Mouse (Mus musculus) kidney, embryonic 16.5 days (tissue): ENCODE measurements around the gene Tmem217. TPM values are rescaled to one million over a fixed set of nuclear protein-coding genes. Genes with fewer than 3 reads are reported as not detected.

Experiments
- ATAC-seq: fragments of 200-750 bp; cut with Nextera tagmentation; 2 replicates; pipeline ENCODE4 v1.8.0; 2017; ENCODE audit warnings: moderate TSS enrichment; ENCODE audit not compliant: low FRiP score, low TSS enrichment
- H3K27ac ChIP-seq: fragments of 300-500 bp; sonication (generic); 2 replicates; pipeline ENCODE4 v1.5.1; 2014; ENCODE audit warnings: low read length
- H3K27me3 ChIP-seq: fragments of 300-500 bp; sonication (generic); 2 replicates; pipeline ENCODE4 v1.6.1; 2014; ENCODE audit warnings: low read length, control low read depth, mixed read lengths; ENCODE audit not compliant: insufficient read depth
- H3K36me3 ChIP-seq: fragments of 300-500 bp; sonication (generic); 2 replicates; pipeline ENCODE4 v1.6.1; 2014; ENCODE audit warnings: low read length, control low read depth, mixed read lengths; ENCODE audit not compliant: insufficient read depth
- H3K4me1 ChIP-seq: fragments of 300-500 bp; sonication (generic); 2 replicates; pipeline ENCODE4 v1.6.1; 2014; ENCODE audit warnings: low read length, control low read depth, mixed read lengths; ENCODE audit not compliant: insufficient read depth
- H3K4me2 ChIP-seq: fragments of 300-500 bp; sonication (generic); replicated peaks from 2 replicates; pipeline ENCODE4 v1.6.1; 2014; ENCODE audit warnings: low read depth, low read length
- H3K4me3 ChIP-seq: fragments of 300-500 bp; sonication (generic); 2 replicates; pipeline ENCODE4 v1.5.1; 2014; ENCODE audit warnings: mild to moderate bottlenecking, low read length
- H3K9ac ChIP-seq: fragments of 300-500 bp; sonication (generic); replicated peaks from 2 replicates; pipeline ENCODE4 v1.6.1; 2014; ENCODE audit warnings: low read length
- H3K9me3 ChIP-seq: fragments of 300-500 bp; sonication (generic); 2 replicates; pipeline ENCODE4 v1.6.1; 2016; ENCODE audit warnings: low read length, control low read depth
- WGBS: fragments of 180-500 bp; shearing (Covaris S2); extraction: QIAGEN DNeasy Blood & Tissue Kit; methylation state at CpG from one replicate; pipeline ENCODE4 v1.1.7; 2014; 5-methylcytosine and 5-hydroxymethylcytosine counted together
- polyA plus RNA-seq: library from polyadenylated mRNA; unstranded; fragments of >200 nt; fragmentation: Nextera tagmentation; extraction: Ambion mirVana; gene quantifications from 2 replicates; pipeline ENCODE4 v1.2.1, GENCODE M21; 2015

Tmem217 gene
- 0.79 and 0.89 TPM in 2 replicates for polyA plus RNA-seq

GRCm38 (mm10) chr17:29552162-29552732, at the start of gene Tmem217:
TSS of gene Tmem217 (minus strand) at chr17:29552385.
- Histone ChIP-seq H3K36me3 (no peaks in the 10 kb centered on the region), H3K27me3 (no peaks in the 10 kb centered on the region), H3K9me3 (no peaks in the 10 kb centered on the region), H3K9ac (no peak within 1 kb of the TSS), H3K4me1 (peaks cover 34% of the 10 kb centered on the region), H3K4me3 (no peak within 1 kb of the TSS), H3K4me2 (peak within 1 kb of the TSS; percentile 96), H3K27ac (0 out of 2 replicates have a peak within 1 kb of the TSS, but pooled peaks have one; percentile 7)
- 73% methylated on average over 5 of the region's 5 CpGs for WGBS
- no peak for ATAC-seq

- Histone ChIP-seq H3K9me3 (0 out of 2 replicates have a peak, but pooled peaks cover 2% of the 10 kb centered on the region), H3K4me1 (0 out of 2 replicates have a peak, but pooled peaks cover under 1% of the 10 kb centered on the region), H3K27ac (no peak overlapping the region), H3K36me3 (peaks cover 41% of the 10 kb centered on the region), H3K4me2 (no peak overlapping the region), H3K9ac (no peak overlapping the region), H3K27me3 (no peaks in the 10 kb centered on the region), H3K4me3 (no peak overlapping the region)
- ATAC-seq, result no peak
- 74% methylated on average over 4 of the region's 4 CpGs for WGBS
Measured at GRCm38 (mm10) chr17:29601391-29601790, 49.2 kb upstream of the Tmem217 start.

- no peak for ATAC-seq
- Histone ChIP-seq H3K4me3 (no peak overlapping the region), H3K27me3 (no peaks in the 10 kb centered on the region), H3K4me1 (0 out of 2 replicates have a peak, but pooled peaks cover 3% of the 10 kb centered on the region), H3K4me2 (no peak overlapping the region), H3K9ac (no peak overlapping the region), H3K27ac (no peak overlapping the region), H3K9me3 (0 out of 2 replicates have a peak, but pooled peaks cover 2% of the 10 kb centered on the region), H3K36me3 (peaks cover 47% of the 10 kb centered on the region)
- WGBS, result 82% methylated on average over 8 of the region's 8 CpGs
Measured at GRCm38 (mm10) chr17:29599537-29599936, 47.4 kb upstream of the Tmem217 start.

- Histone ChIP-seq H3K36me3 (peaks cover 47% of the 10 kb centered on the region), H3K9me3 (0 out of 2 replicates have a peak, but pooled peaks cover 2% of the 10 kb centered on the region), H3K4me2 (no peak overlapping the region), H3K27ac (no peak overlapping the region), H3K4me1 (0 out of 2 replicates have a peak, but pooled peaks cover 3% of the 10 kb centered on the region), H3K9ac (no peak overlapping the region), H3K4me3 (no peak overlapping the region), H3K27me3 (no peaks in the 10 kb centered on the region)
- 94% methylated on average over 14 of the region's 14 CpGs for WGBS
- no peak for ATAC-seq
Measured at GRCm38 (mm10) chr17:29599051-29599450, 46.9 kb upstream of the Tmem217 start.

- H3K27ac ChIP-seq, result no peak overlapping the region
- H3K27me3 ChIP-seq, result no peaks in the 10 kb centered on the region
- H3K9ac ChIP-seq, result no peak overlapping the region
- no peaks in the 10 kb centered on the region for H3K9me3 ChIP-seq
- ATAC-seq, result 0 out of 2 replicates have a peak, but pooled peaks have one; percentile 57
- 71% methylated on average over 13 of the region's 13 CpGs for WGBS
- H3K36me3 ChIP-seq, result peaks cover 41% of the 10 kb centered on the region
- H3K4me1 ChIP-seq, result 0 out of 2 replicates have a peak, but pooled peaks cover 3% of the 10 kb centered on the region
- H3K4me2 ChIP-seq, result no peak overlapping the region
- no peak overlapping the region for H3K4me3 ChIP-seq
Measured at GRCm38 (mm10) chr17:29596771-29597132, 44.6 kb upstream of the Tmem217 start.

- H3K36me3 ChIP-seq, result peaks cover 37% of the 10 kb centered on the region
- H3K4me2 ChIP-seq, result no peak overlapping the region
- H3K4me1 ChIP-seq, result 0 out of 2 replicates have a peak, but pooled peaks cover 3% of the 10 kb centered on the region
- H3K27ac ChIP-seq, result no peak overlapping the region
- H3K9me3 ChIP-seq, result no peaks in the 10 kb centered on the region
- ATAC-seq, result 0 out of 2 replicates have a peak, but pooled peaks have one; percentile 19
- WGBS, result 76% methylated on average over 15 of the region's 15 CpGs
- no peak overlapping the region for H3K9ac ChIP-seq
- no peak overlapping the region for H3K4me3 ChIP-seq
- H3K27me3 ChIP-seq, result no peaks in the 10 kb centered on the region
Measured at GRCm38 (mm10) chr17:29595891-29596770, 43.9 kb upstream of the Tmem217 start.

GRCm38 (mm10) chr17:29589221-29589898, 37.2 kb upstream of the Tmem217 start:
- peaks cover 4% of the 10 kb centered on the region; the same call in 1 of the 2 replicates for H3K36me3 ChIP-seq
- H3K4me2 ChIP-seq, result no peak overlapping the region
- H3K4me1 ChIP-seq, result peaks cover 4% of the 10 kb centered on the region
- ATAC-seq, result no peak
- no peak overlapping the region for H3K4me3 ChIP-seq
- peak overlapping the region; percentile 12; the same call in 1 of the 2 replicates for H3K9ac ChIP-seq
- H3K9me3 ChIP-seq, result no peaks in the 10 kb centered on the region
- WGBS, result 59% methylated on average over 11 of the region's 11 CpGs
- H3K27me3 ChIP-seq, result no peaks in the 10 kb centered on the region
- no peak overlapping the region for H3K27ac ChIP-seq

GRCm38 (mm10) chr17:29586921-29587320, 34.7 kb upstream of the Tmem217 start:
- Histone ChIP-seq H3K27me3 (no peaks in the 10 kb centered on the region), H3K36me3 (0 out of 2 replicates have a peak, but pooled peaks cover 2% of the 10 kb centered on the region), H3K4me2 (no peak overlapping the region), H3K9ac (no peak overlapping the region), H3K4me1 (peaks cover 4% of the 10 kb centered on the region), H3K27ac (no peak overlapping the region), H3K4me3 (no peak overlapping the region), H3K9me3 (no peaks in the 10 kb centered on the region)
- no peak for ATAC-seq
- 85% methylated on average over 9 of the region's 9 CpGs for WGBS

- H3K4me2 ChIP-seq, result no peak overlapping the region
- 92% methylated on average over 6 of the region's 6 CpGs for WGBS
- no peak overlapping the region for H3K9ac ChIP-seq
- H3K4me3 ChIP-seq, result no peak overlapping the region
- no peaks in the 10 kb centered on the region for H3K27me3 ChIP-seq
- H3K4me1 ChIP-seq, result peaks cover 4% of the 10 kb centered on the region
- H3K27ac ChIP-seq, result no peak overlapping the region
- peaks cover 10% of the 10 kb centered on the region; the same call in 1 of the 2 replicates for H3K36me3 ChIP-seq
- no peaks in the 10 kb centered on the region for H3K9me3 ChIP-seq
- ATAC-seq, result no peak
Measured at GRCm38 (mm10) chr17:29585446-29585845, 33.3 kb upstream of the Tmem217 start.
